Mouse (Mus musculus) midbrain, embryonic 10.5 days (tissue): Measurements from ENCODE around the gene Cdsn. TPM values are rescaled to one million over a fixed set of nuclear protein-coding genes. Genes with fewer than 3 reads are reported as not detected.

Source experiments
- DNase-seq: peaks from one replicate; pipeline ENCODE4 v3.0.0-alpha.2; 2017; ENCODE audit warnings: low spot score
- H3K27ac ChIP-seq: fragments of 300-500 bp; sonication (generic); replicated peaks from 2 replicates; pipeline ENCODE4 v1.5.1; 2016; ENCODE audit warnings: mild to moderate bottlenecking
- H3K27me3 ChIP-seq: fragments of 300-500 bp; sonication (generic); 2 replicates; pipeline ENCODE4 v1.6.1; 2016; ENCODE audit warnings: low read depth, mild to moderate bottlenecking; ENCODE audit not compliant: poor library complexity, severe bottlenecking
- H3K36me3 ChIP-seq: fragments of 300-500 bp; sonication (generic); 2 replicates; pipeline ENCODE4 v1.6.1; 2016; ENCODE audit warnings: mild to moderate bottlenecking, moderate library complexity
- H3K4me1 ChIP-seq: fragments of 300-500 bp; sonication (generic); 2 replicates; pipeline ENCODE4 v1.6.1; 2016
- H3K4me3 ChIP-seq: fragments of 300-500 bp; sonication (generic); 2 replicates; pipeline ENCODE4 v1.5.1; 2016; ENCODE audit warnings: mild to moderate bottlenecking, moderate library complexity
- H3K9me3 ChIP-seq: fragments of 300-500 bp; sonication (generic); replicated peaks from 2 replicates; pipeline ENCODE4 v1.6.1; 2016; ENCODE audit warnings: mild to moderate bottlenecking
- WGBS: fragments of 180-500 bp; shearing (Covaris S2); methylation state at CpG from one replicate; pipeline ENCODE4 v1.1.7; 2016; 5-methylcytosine and 5-hydroxymethylcytosine counted together
- polyA plus RNA-seq: library from polyadenylated mRNA; unstranded; fragments of >200 nt; fragmentation: Nextera tagmentation; extraction: Ambion mirVana; gene quantifications from 2 replicates; pipeline ENCODE4 v1.2.1, GENCODE M21; 2016

Cdsn gene
- polyA plus RNA-seq, 1 experiment from 2014 or later = 0.10 TPM

GRCm38 (mm10) chr17:35556812-35557211, 4.9 kb downstream of the Cdsn start:
- H3K4me3 ChIP-seq = no peak overlapping the region
- peak; percentile 56 for DNase-seq
- no peaks in the 10 kb centered on the region for H3K9me3 ChIP-seq
- H3K27ac ChIP-seq = no peak overlapping the region
- no peaks in the 10 kb centered on the region for H3K36me3 ChIP-seq
- no peaks in the 10 kb centered on the region for H3K4me1 ChIP-seq
- 39% methylated on average over 5 of the region's 5 CpGs for WGBS
- H3K27me3 ChIP-seq = peaks cover 3% of the 10 kb centered on the region; the same call in 1 of the 2 replicates

- WGBS = 87% methylated on average over 9 of the region's 9 CpGs
- no peaks in the 10 kb centered on the region for H3K9me3 ChIP-seq
- no peaks in the 10 kb centered on the region for H3K27me3 ChIP-seq
- no peaks in the 10 kb centered on the region for H3K4me1 ChIP-seq
- no peak for DNase-seq
- H3K36me3 ChIP-seq = no peaks in the 10 kb centered on the region
- no peak overlapping the region for H3K4me3 ChIP-seq
- no peak overlapping the region for H3K27ac ChIP-seq
Measured at GRCm38 (mm10) chr17:35557351-35557750, 5.4 kb downstream of the Cdsn start.

GRCm38 (mm10) chr17:35558216-35558615, 6.3 kb downstream of the Cdsn start:
- H3K36me3 ChIP-seq = no peaks in the 10 kb centered on the region
- no peak for DNase-seq
- no peaks in the 10 kb centered on the region for H3K27me3 ChIP-seq
- WGBS = 64% methylated on average over 8 of the region's 8 CpGs
- no peaks in the 10 kb centered on the region for H3K9me3 ChIP-seq
- no peak overlapping the region for H3K4me3 ChIP-seq
- no peak overlapping the region for H3K27ac ChIP-seq
- no peaks in the 10 kb centered on the region for H3K4me1 ChIP-seq

- WGBS = 55% methylated on average over 3 of the region's 3 CpGs
- H3K27ac ChIP-seq = no peak within 1 kb of the TSS; the same call in 1 of the 2 replicates
Measured at GRCm38 (mm10) chr17:35567150-35567549, 15.2 kb downstream of the Cdsn start, which contains the start of gene 2300002M23Rik. 2300002M23Rik (plus strand) TSS chr17:35567450.

GRCm38 (mm10) chr17:35567767-35568166, 15.8 kb downstream of the Cdsn start:
- DNase-seq = no peak
- H3K36me3 ChIP-seq = no peaks in the 10 kb centered on the region
- H3K27ac ChIP-seq = no peak overlapping the region; the same call in 1 of the 2 replicates
- H3K4me3 ChIP-seq = no peak overlapping the region
- WGBS = 20% methylated on average over 9 of the region's 9 CpGs
- no peaks in the 10 kb centered on the region for H3K9me3 ChIP-seq
- H3K27me3 ChIP-seq = peaks cover 47% of the 10 kb centered on the region
- H3K4me1 ChIP-seq = peaks cover 23% of the 10 kb centered on the region

More at GRCm38 (mm10) chr17:35567150-35567549, 15.2 kb downstream of the Cdsn start, which contains the start of gene 2300002M23Rik:
- Histone ChIP-seq H3K4me1 (peaks cover 23% of the 10 kb centered on the region), H3K4me3 (no peak within 1 kb of the TSS), H3K27me3 (peaks cover 47% of the 10 kb centered on the region), H3K36me3 (no peaks in the 10 kb centered on the region), H3K9me3 (no peaks in the 10 kb centered on the region)
- DNase-seq = no peak

GRCm38 (mm10) chr17:35569091-35569944, 17.4 kb downstream of the Cdsn start:
- Histone ChIP-seq H3K36me3 (no peaks in the 10 kb centered on the region), H3K9me3 (no peaks in the 10 kb centered on the region), H3K4me1 (peaks cover 23% of the 10 kb centered on the region), H3K27me3 (peaks cover 47% of the 10 kb centered on the region), H3K27ac (peak overlapping the region; percentile 81), H3K4me3 (peak overlapping the region; percentile 51)
- WGBS = 3% methylated on average over 28 of the region's 28 CpGs
- DNase-seq = peak; percentile 63

GRCm38 (mm10) chr17:35570836-35571235, 18.9 kb downstream of the Cdsn start:
- no peak overlapping the region for H3K27ac ChIP-seq
- no peaks in the 10 kb centered on the region for H3K9me3 ChIP-seq
- H3K4me1 ChIP-seq = peaks cover 23% of the 10 kb centered on the region
- no peaks in the 10 kb centered on the region for H3K36me3 ChIP-seq
- no peak for DNase-seq
- peaks cover 54% of the 10 kb centered on the region for H3K27me3 ChIP-seq
- 88% methylated on average over 14 of the region's 14 CpGs for WGBS
- H3K4me3 ChIP-seq = no peak overlapping the region

GRCm38 (mm10) chr17:35571477-35571876, 19.5 kb downstream of the Cdsn start:
- WGBS = 96% methylated on average over 7 of the region's 7 CpGs
- Histone ChIP-seq H3K36me3 (no peaks in the 10 kb centered on the region), H3K4me3 (no peak overlapping the region), H3K4me1 (peaks cover 23% of the 10 kb centered on the region), H3K9me3 (no peaks in the 10 kb centered on the region), H3K27ac (no peak overlapping the region), H3K27me3 (peaks cover 55% of the 10 kb centered on the region)
- no peak for DNase-seq

GRCm38 (mm10) chr17:35578211-35578610, 26.3 kb downstream of the Cdsn start:
- Histone ChIP-seq H3K27ac (no peak overlapping the region), H3K36me3 (no peaks in the 10 kb centered on the region), H3K4me3 (no peak overlapping the region), H3K9me3 (0 out of 2 replicates have a peak, but pooled peaks cover 5% of the 10 kb centered on the region), H3K4me1 (no peaks in the 10 kb centered on the region), H3K27me3 (peaks cover 15% of the 10 kb centered on the region; the same call in 1 of the 2 replicates)
- DNase-seq = peak; percentile 76
- 17% methylated on average over 6 of the region's 6 CpGs for WGBS

- no peak for DNase-seq
- no peak overlapping the region for H3K27ac ChIP-seq
- H3K4me3 ChIP-seq = no peak overlapping the region
- peaks cover 5% of the 10 kb centered on the region; the same call in 1 of the 2 replicates for H3K9me3 ChIP-seq
- peaks cover 4% of the 10 kb centered on the region for H3K4me1 ChIP-seq
- 79% methylated on average over 1 of the region's 1 CpGs for WGBS
- H3K36me3 ChIP-seq = no peaks in the 10 kb centered on the region
- H3K27me3 ChIP-seq = peaks cover 11% of the 10 kb centered on the region
Measured at GRCm38 (mm10) chr17:35582900-35583299, 31.0 kb downstream of the Cdsn start.

GRCm38 (mm10) chr17:35584330-35584937, 32.5 kb downstream of the Cdsn start:
- Histone ChIP-seq H3K36me3 (no peaks in the 10 kb centered on the region), H3K27me3 (peaks cover 11% of the 10 kb centered on the region), H3K9me3 (peaks cover 5% of the 10 kb centered on the region; the same call in 1 of the 2 replicates), H3K27ac (no peak overlapping the region), H3K4me3 (peak overlapping the region; percentile 24; the same call in 1 of the 2 replicates), H3K4me1 (peaks cover 10% of the 10 kb centered on the region)
- 21% methylated on average over 16 of the region's 16 CpGs for WGBS
- DNase-seq = peak; percentile 79

- WGBS = 95% methylated on average over 1 of the region's 1 CpGs
- Histone ChIP-seq H3K4me3 (no peak overlapping the region), H3K36me3 (no peaks in the 10 kb centered on the region), H3K4me1 (peaks cover 10% of the 10 kb centered on the region), H3K27ac (no peak overlapping the region), H3K27me3 (peaks cover 11% of the 10 kb centered on the region), H3K9me3 (no peaks in the 10 kb centered on the region; the same call in 1 of the 2 replicates)
- DNase-seq = no peak
Measured at GRCm38 (mm10) chr17:35587291-35587690, 35.4 kb downstream of the Cdsn start.
